In the genomic region with DNA sequence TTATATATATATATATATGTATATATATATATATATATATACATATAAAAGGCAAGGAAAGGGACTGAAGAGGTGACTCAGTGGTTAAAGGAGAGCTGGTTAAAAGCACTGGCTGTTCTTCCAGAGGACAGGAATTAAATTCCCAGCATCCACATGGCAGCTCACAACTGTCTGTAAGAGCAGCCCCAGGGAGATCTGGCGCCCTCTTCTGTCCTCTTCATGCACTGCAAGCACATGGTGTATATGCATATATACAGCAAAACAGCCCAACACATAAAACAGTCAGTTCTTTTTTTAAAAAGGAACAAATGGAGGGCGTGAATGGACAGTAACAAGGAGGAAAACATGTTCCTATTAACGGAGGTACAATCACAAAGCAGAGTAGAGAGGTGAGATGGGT, we compare ENCODE assay signal across 11 mouse cellular contexts.
DNase-seq lines count a peak whose midpoint lies in the region; ATAC-seq and TF ChIP-seq lines count a peak whose summit lies in the region.
"Had no signal": no experiment of that assay in that cellular context is flagged by ENCODE, and none has a peak within 500 bp of the region (broad histone marks: within the 10 kb centered on the region; RNA-seq: fewer than 3 reads in every experiment).

No protein-coding gene starts in this region.

- H3K27me3 ChIP-seq in intestine, postnatal 0 days (replicated peaks; ENCODE audit: control insufficient read depth, insufficient read depth, low read length), result no peaks in the 10 kb centered on the region
- H3K27me3 ChIP-seq in intestine, embryonic 16.5 days (replicated peaks; ENCODE audit: control insufficient read depth, insufficient read depth, low read length), result no peaks in the 10 kb centered on the region
- no peaks in the 10 kb centered on the region for H3K27me3 ChIP-seq in midbrain, postnatal 0 days (ENCODE audit: insufficient read depth, low read length)
- H3K27me3 ChIP-seq in midbrain, embryonic 11.5 days (ENCODE audit: control insufficient read depth, insufficient read depth, low read length), result no peaks in the 10 kb centered on the region
- H3K27me3 ChIP-seq: midbrain, embryonic 15.5 days had no signal

- no peak overlapping the region for H3K4me3 ChIP-seq in intestine, postnatal 0 days (ENCODE audit: low read depth, low read length)
- H3K4me3 ChIP-seq in intestine, embryonic 16.5 days (ENCODE audit: low read length), result no peak overlapping the region
- H3K4me3 ChIP-seq in midbrain, postnatal 0 days (ENCODE audit: low read depth, low read length), result no peak overlapping the region
- no peak overlapping the region for H3K4me3 ChIP-seq in midbrain, embryonic 11.5 days (ENCODE audit: low read depth, low read length)
- H3K4me3 ChIP-seq: midbrain, embryonic 15.5 days had no signal

- no peak overlapping the region for H3K4me2 ChIP-seq in intestine, postnatal 0 days (replicated peaks; ENCODE audit: low read depth)
- no peak overlapping the region for H3K4me2 ChIP-seq in intestine, embryonic 16.5 days (ENCODE audit: low read depth, low read length)
- no peak overlapping the region for H3K4me2 ChIP-seq in midbrain, postnatal 0 days (ENCODE audit: low read depth, low read length, poor library complexity, severe bottlenecking)
- H3K4me2 ChIP-seq in midbrain, embryonic 11.5 days, result no peak overlapping the region
- H3K4me2 ChIP-seq: midbrain, embryonic 15.5 days had no signal

- H3K9ac ChIP-seq in intestine, postnatal 0 days (ENCODE audit: low read depth, low read length), result no peak overlapping the region
- H3K9ac ChIP-seq in intestine, embryonic 16.5 days (ENCODE audit: low read depth, low read length), result no peak overlapping the region
- no peak overlapping the region for H3K9ac ChIP-seq in midbrain, postnatal 0 days (replicated peaks; ENCODE audit: low read length, poor library complexity, severe bottlenecking)
- H3K9ac ChIP-seq in midbrain, embryonic 11.5 days (ENCODE audit: low read length), result no peak overlapping the region
- H3K9ac ChIP-seq: midbrain, embryonic 15.5 days had no signal

- DNase-seq in midbrain, postnatal 0 days (ENCODE audit: low spot score), result no peak
- DNase-seq in midbrain, embryonic 11.5 days (ENCODE audit: low spot score, missing footprints), result no peak
- DNase-seq in R1 (ENCODE audit: low read depth, low spot score), result peak; percentile 74
- DNase-seq in thymus, postnatal 14 days, result peak; percentile 35
- no peak for DNase-seq in spleen, postnatal 14 days (ENCODE audit: low spot score in 2 of 2)
- DNase-seq: cerebellum, postnatal 25 days; layer of hippocampus, postnatal 36 days had no signal

- TF ChIP-seq CTCF in intestine, postnatal 0 days (IDR thresholded peaks at IDR 0.05; ENCODE audit: low read depth), result peak; percentile 46
- peak; percentile 27 for TF ChIP-seq CTCF in midbrain, postnatal 0 days (IDR thresholded peaks at IDR 0.05)

- peaks cover 3% of the 10 kb centered on the region; the same call in 1 of the 2 replicates for H3K9me3 ChIP-seq in intestine, postnatal 0 days (ENCODE audit: control insufficient read depth)
- H3K9me3 ChIP-seq in intestine, embryonic 16.5 days (ENCODE audit: control insufficient read depth, low read length), result no peaks in the 10 kb centered on the region
- no peaks in the 10 kb centered on the region for H3K9me3 ChIP-seq in midbrain, postnatal 0 days (ENCODE audit: low read length)
- H3K9me3 ChIP-seq in midbrain, embryonic 11.5 days (ENCODE audit: control insufficient read depth, low read length), result no peaks in the 10 kb centered on the region
- H3K9me3 ChIP-seq: midbrain, embryonic 15.5 days had no signal

- no peak for ATAC-seq in intestine, postnatal 0 days
- ATAC-seq in intestine, embryonic 16.5 days, result no peak
- no peak for ATAC-seq in midbrain, postnatal 0 days (ENCODE audit: low FRiP score)
- no peak for ATAC-seq in midbrain, embryonic 11.5 days (ENCODE audit: low FRiP score)
- ATAC-seq in erythroid progenitor cell, adult 5-6 weeks (replicated peaks; ENCODE audit: low FRiP score, poor library complexity, severe bottlenecking), result no peak
- ATAC-seq: midbrain, embryonic 15.5 days had no signal

- no peaks in the 10 kb centered on the region for H3K4me1 ChIP-seq in intestine, postnatal 0 days (replicated peaks; ENCODE audit: control insufficient read depth, insufficient read depth, low read length)
- no peaks in the 10 kb centered on the region for H3K4me1 ChIP-seq in intestine, embryonic 16.5 days (ENCODE audit: control insufficient read depth, insufficient read depth, low read length)
- no peaks in the 10 kb centered on the region for H3K4me1 ChIP-seq in midbrain, postnatal 0 days (ENCODE audit: insufficient read depth, low read length)
- no peaks in the 10 kb centered on the region for H3K4me1 ChIP-seq in midbrain, embryonic 11.5 days (ENCODE audit: control insufficient read depth, insufficient read depth, low read length)
- H3K4me1 ChIP-seq: midbrain, embryonic 15.5 days had no signal

- 71% methylated on average over 3 of the region's 3 CpGs for WGBS in intestine, postnatal 0 days
- WGBS in intestine, embryonic 16.5 days, result 75% methylated on average over 3 of the region's 3 CpGs
- WGBS in midbrain, postnatal 0 days, result 79% methylated on average over 3 of the region's 3 CpGs
- 60% methylated on average over 3 of the region's 3 CpGs for WGBS in midbrain, embryonic 11.5 days

- no peak overlapping the region for H3K27ac ChIP-seq in intestine, postnatal 0 days (ENCODE audit: low read depth, low read length)
- no peak overlapping the region for H3K27ac ChIP-seq in intestine, embryonic 16.5 days (ENCODE audit: low read length)
- H3K27ac ChIP-seq in midbrain, postnatal 0 days (ENCODE audit: low read depth, low read length), result no peak overlapping the region
- H3K27ac ChIP-seq in midbrain, embryonic 11.5 days (ENCODE audit: low read depth, low read length), result no peak overlapping the region
- H3K27ac ChIP-seq: midbrain, embryonic 15.5 days had no signal

- H3K36me3 ChIP-seq in intestine, postnatal 0 days (ENCODE audit: control insufficient read depth, insufficient read depth), result no peaks in the 10 kb centered on the region
- no peaks in the 10 kb centered on the region for H3K36me3 ChIP-seq in intestine, embryonic 16.5 days (ENCODE audit: control insufficient read depth, insufficient read depth, low read length)
- no peaks in the 10 kb centered on the region for H3K36me3 ChIP-seq in midbrain, postnatal 0 days (ENCODE audit: insufficient read depth, low read length)
- H3K36me3 ChIP-seq in midbrain, embryonic 11.5 days (ENCODE audit: control insufficient read depth, insufficient read depth, low read length), result 0 out of 2 replicates have a peak, but pooled peaks cover 4% of the 10 kb centered on the region
- H3K36me3 ChIP-seq: midbrain, embryonic 15.5 days had no signal

Comparison
In these comparisons a context has a peak if more than half of its experiments do, and no peak if none do; other contexts are left out.
1. DNase-seq: peak in R1 (single experiment) and thymus, postnatal 14 days (single experiment); none in midbrain, postnatal 0 days (single experiment), midbrain, embryonic 11.5 days (single experiment) and spleen, postnatal 14 days (0 of 2).